Mouse (Mus musculus) testis, adult 2 months (tissue): ENCODE measurements around the gene Pp2d1. TPM values are rescaled to one million over a fixed set of nuclear protein-coding genes. Genes with fewer than 3 reads are reported as not detected.

Experiments used
- H3K27ac ChIP-seq: fragments of 200-500 bp; 2 replicates; pipeline ENCODE4 v1.5.1; 2012; ENCODE audit warnings: low read depth, low read length; ENCODE audit not compliant: control insufficient read depth, insufficient read depth
- H3K27me3 ChIP-seq: fragments of 200-500 bp; 2 replicates; pipeline ENCODE4 v1.6.1; 2012; ENCODE audit warnings: mild to moderate bottlenecking, low read length, moderate library complexity; ENCODE audit not compliant: control insufficient read depth, insufficient read depth
- H3K36me3 ChIP-seq: fragments of 200-500 bp; 2 replicates; pipeline ENCODE4 v1.6.1; 2012; ENCODE audit warnings: mild to moderate bottlenecking, low read length; ENCODE audit not compliant: control insufficient read depth, insufficient read depth
- H3K4me1 ChIP-seq: fragments of 200-500 bp; 2 replicates; pipeline ENCODE4 v1.6.1; 2012; ENCODE audit warnings: low read length; ENCODE audit not compliant: control insufficient read depth, insufficient read depth
- H3K4me3 ChIP-seq: fragments of 200-500 bp; 2 replicates; pipeline ENCODE4 v1.5.1; 2012; ENCODE audit warnings: low read depth, mild to moderate bottlenecking, low read length, moderate library complexity, mixed read lengths; ENCODE audit not compliant: control insufficient read depth
- CTCF ChIP-seq: fragments of 200-500 bp; IDR thresholded peaks from 2 replicates; pipeline ENCODE4 v1.5.1; 2012; ENCODE audit warnings: low read depth, mild to moderate bottlenecking, inconsistent platforms, low read length, moderate library complexity; ENCODE audit not compliant: control insufficient read depth, insufficient read depth, insufficient replicate concordance
- POLR2A ChIP-seq: fragments of 200-500 bp; IDR thresholded peaks from 2 replicates; pipeline ENCODE4 v1.6.1; 2012; ENCODE audit warnings: low read depth, mild to moderate bottlenecking, inconsistent platforms, low read length, moderate library complexity; ENCODE audit not compliant: control insufficient read depth
- polyA plus RNA-seq: library from polyadenylated mRNA; depleted of rRNA; stranded (reverse); fragments of >200 nt; gene quantifications from 2 replicates; pipeline ENCODE4 v1.2.3, GENCODE M21; 2012

Pp2d1 gene
- polyA plus RNA-seq, 1 experiment = 22.1 TPM

DNA sequence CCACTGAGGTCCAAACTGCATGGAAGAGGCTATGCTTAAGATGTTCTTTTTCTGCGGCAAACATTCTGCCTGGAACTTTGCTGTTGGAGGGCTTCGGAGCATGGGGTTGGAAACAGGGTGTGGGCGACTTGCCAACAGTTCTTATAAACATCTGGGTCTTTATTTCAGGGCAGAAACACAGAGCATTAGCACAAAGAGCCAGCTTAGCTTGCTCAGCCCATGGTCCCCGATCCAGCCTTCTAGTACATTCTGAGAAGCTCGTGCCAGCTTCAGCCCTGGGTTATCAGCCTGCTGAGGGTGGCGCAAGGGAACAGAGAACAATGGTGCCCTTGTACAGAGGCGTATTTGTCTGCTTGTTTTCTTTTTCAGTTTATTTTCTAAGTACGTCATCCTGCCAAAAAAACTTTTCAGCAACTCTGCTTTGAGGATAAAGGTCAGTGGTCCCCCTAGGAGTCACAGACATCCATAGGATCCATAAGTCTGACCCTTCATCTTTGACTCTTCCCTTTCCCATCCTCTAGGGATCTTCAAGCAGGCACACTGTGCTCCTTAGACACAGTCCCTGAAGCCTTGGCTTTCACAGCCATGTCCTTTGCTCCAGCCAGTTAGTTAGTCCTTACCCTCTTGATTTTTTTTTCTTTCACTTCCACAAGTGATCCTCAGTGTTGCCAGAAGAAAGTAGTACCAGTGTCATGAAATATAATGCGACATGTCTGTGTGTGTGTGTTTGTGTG lies 4.5 kb upstream of the Pp2d1 start:
- Histone ChIP-seq H3K27ac (peak overlapping the region; percentile 73), H3K36me3 (no peaks in the 10 kb centered on the region), H3K27me3 (no peaks in the 10 kb centered on the region), H3K4me3 (no peak overlapping the region), H3K4me1 (peaks cover 4% of the 10 kb centered on the region)
- TF ChIP-seq CTCF = no peak
- TF ChIP-seq POLR2A = 0 out of 2 replicates have a peak, but pooled peaks have one; percentile 43

DNA sequence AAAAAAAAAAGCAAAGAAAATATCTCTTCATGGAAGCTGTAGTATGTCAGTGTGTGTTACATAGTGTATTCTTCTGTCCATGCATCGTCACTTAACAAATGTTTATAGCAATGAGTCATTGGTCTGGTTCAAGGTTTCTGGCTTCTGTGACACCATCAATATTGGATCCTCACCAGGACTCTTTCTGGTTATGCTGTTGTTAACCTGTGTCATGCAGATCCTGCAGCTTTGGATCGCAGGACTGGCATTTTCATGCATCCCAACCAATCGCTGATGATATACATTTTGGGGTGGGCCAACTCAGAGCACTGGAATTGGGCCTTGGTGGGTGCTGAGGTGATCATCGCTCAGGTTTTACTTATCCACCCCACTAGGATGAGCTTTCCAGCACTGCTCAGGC lies 3.3 kb upstream of the Pp2d1 start:
- H3K4me3 ChIP-seq = no peak overlapping the region
- no peaks in the 10 kb centered on the region for H3K36me3 ChIP-seq
- no peaks in the 10 kb centered on the region for H3K27me3 ChIP-seq
- H3K4me1 ChIP-seq = peaks cover 4% of the 10 kb centered on the region
- no peak for TF ChIP-seq POLR2A
- TF ChIP-seq CTCF = no peak
- no peak overlapping the region for H3K27ac ChIP-seq

DNA sequence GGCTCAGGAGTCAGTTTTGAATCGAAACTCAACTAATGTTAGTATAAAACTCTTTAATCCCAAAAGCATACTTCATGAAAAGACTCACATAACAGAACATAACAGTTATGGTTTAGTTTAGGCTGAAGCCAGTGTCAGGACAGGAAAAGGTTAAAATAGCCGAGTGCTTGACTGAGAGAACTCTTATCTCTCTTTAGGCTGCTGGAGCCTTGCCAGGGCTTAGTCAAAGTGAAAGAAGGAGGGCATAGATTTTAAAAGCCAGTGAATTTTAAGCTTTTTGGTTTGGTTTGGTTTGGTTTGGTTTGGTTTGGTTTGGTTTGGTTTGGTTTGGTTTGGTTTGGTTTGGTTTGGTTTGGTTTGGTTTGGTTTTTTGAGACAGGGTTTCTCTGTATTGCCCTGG lies 6.8 kb downstream of the Pp2d1 start:
- TF ChIP-seq POLR2A = no peak
- no peaks in the 10 kb centered on the region for H3K27me3 ChIP-seq
- no peak overlapping the region for H3K4me3 ChIP-seq
- no peaks in the 10 kb centered on the region for H3K36me3 ChIP-seq
- no peaks in the 10 kb centered on the region for H3K4me1 ChIP-seq
- H3K27ac ChIP-seq = no peak overlapping the region

DNA sequence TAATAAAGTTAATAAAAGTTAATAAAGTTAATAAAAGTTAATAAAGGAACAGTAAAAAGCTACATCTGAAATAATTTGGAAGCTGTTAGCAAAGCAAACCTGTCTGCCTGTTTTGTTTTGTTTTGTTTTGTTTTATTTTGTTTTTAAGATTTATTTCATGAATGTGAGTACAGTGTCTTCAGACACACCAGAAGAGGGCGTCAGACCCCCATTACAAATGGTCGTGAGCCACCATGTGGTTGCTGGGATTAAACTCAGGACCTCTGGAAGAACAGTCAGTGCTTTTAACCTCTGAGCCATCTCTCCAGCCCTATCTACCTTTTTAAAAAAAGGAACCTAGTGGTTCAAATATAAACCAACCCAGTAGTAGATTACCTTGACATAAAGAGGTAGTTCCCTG lies 8.1 kb downstream of the Pp2d1 start:
- Histone ChIP-seq H3K4me3 (no peak overlapping the region), H3K4me1 (no peaks in the 10 kb centered on the region), H3K27me3 (no peaks in the 10 kb centered on the region), H3K27ac (no peak overlapping the region), H3K36me3 (no peaks in the 10 kb centered on the region)
- no peak for TF ChIP-seq POLR2A
- TF ChIP-seq CTCF = no peak

DNA sequence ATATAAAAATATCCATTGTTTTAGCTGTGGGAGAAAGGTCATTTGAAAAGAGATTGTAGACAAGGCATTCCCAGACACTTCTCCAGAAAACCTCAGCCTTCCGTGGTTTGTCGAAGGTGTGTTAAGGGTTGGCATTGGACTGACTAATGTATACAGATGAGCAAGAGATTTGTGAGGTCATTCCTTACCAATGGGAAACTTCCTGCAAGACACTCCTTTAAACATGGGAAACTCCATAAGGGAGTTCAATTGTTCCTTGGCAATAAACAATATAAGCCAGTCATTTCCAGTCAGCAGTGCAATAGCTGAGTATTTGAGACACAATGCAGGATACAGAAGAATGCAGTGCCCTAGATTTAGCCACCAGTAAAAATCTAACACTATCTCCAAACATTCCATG lies 11.2 kb downstream of the Pp2d1 start:
- Histone ChIP-seq H3K4me3 (no peak overlapping the region), H3K36me3 (no peaks in the 10 kb centered on the region)

DNA sequence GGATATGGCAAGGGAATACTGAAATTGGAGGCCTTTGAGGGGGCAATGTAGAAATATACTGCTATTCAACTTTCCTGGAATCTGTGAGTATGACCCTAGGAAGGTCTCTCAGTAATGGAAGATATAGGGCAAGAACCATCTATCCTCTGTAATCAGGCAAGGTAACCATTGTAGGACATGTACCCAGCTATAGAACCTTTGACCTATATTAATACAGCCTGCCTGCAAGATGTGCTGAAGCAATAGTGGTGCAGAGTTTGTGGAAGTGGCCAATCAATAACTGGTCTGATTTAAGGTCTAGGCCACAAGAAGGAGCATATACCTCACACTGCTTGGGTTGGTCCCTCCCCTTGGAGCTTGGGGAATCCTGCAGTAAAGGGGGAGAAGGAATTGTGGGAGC lies 18.7 kb downstream of the Pp2d1 start:
- TF ChIP-seq CTCF = no peak
- TF ChIP-seq POLR2A = no peak
- H3K4me1 ChIP-seq = no peaks in the 10 kb centered on the region

More for the DNA sequence above, 11.2 kb downstream of the Pp2d1 start:
- no peak for TF ChIP-seq POLR2A
- TF ChIP-seq CTCF = no peak
- Histone ChIP-seq H3K27ac (no peak overlapping the region), H3K4me1 (no peaks in the 10 kb centered on the region), H3K27me3 (no peaks in the 10 kb centered on the region)

DNA sequence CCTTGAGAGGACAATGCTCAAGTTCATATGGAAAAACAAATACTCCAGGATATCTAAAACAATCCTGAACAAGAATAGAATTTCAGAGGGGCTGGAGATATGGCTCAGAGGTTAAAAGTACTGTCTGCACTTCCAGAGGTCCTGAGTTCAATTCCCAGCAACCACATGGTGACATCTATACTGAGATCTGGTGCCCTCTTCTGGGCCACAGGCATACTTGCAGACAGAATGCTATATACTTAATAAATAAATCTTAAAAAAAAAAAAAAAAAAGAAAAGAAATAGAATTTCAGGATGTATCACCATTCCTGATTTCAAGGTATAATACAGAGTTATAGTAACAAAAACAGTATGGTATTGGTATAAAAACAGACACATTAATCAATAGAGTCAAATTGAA lies 19.9 kb downstream of the Pp2d1 start:
- Histone ChIP-seq H3K4me3 (no peak overlapping the region), H3K27ac (no peak overlapping the region), H3K27me3 (no peaks in the 10 kb centered on the region), H3K36me3 (no peaks in the 10 kb centered on the region), H3K4me1 (no peaks in the 10 kb centered on the region)
- TF ChIP-seq POLR2A (no peak), CTCF (no peak)

More for the DNA sequence above, 18.7 kb downstream of the Pp2d1 start:
- Histone ChIP-seq H3K27me3 (no peaks in the 10 kb centered on the region), H3K27ac (no peak overlapping the region), H3K36me3 (no peaks in the 10 kb centered on the region), H3K4me3 (no peak overlapping the region)

DNA sequence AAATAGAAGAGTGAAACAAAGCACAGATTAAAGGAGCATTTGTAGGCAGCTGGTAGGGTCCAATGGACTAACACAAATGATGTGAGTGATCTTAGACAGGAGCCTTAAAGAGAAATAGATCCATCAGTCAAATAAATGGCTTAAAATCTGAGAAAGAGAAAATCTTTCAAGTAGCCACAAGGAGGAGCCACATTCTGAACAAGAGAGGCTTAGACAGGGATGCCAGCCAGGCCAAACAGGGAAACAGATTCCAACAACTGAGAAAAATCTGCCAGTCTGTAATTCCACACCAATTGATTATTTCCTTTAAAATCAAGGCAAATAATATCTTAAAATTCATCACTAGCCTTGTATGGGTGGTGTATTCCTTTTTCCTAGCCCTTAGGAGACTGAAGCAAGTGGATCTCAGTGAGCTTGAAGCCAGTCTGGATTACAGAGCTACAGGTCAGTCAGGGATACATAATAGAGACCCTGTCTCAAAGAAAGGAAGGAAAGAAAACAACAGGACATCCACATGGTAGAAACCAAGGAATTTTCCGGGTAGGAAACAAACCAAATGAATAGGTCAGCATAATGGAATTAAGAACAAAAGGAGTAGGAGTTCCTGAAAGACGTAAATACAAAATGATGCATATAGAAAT lies 26.8 kb downstream of the Pp2d1 start:
- no peak overlapping the region for H3K27ac ChIP-seq
- no peaks in the 10 kb centered on the region for H3K27me3 ChIP-seq
- no peak overlapping the region for H3K4me3 ChIP-seq
- no peak for TF ChIP-seq CTCF
- TF ChIP-seq POLR2A = no peak
- H3K4me1 ChIP-seq = no peaks in the 10 kb centered on the region
- H3K36me3 ChIP-seq = no peaks in the 10 kb centered on the region
